Mouse (Mus musculus) midbrain, embryonic 13.5 days (tissue): ENCODE measurements at regions not wholly inside any gene's neighbourhood (a gene's known extent, or its start where the extent isn't known, plus 50 kb on each side); places are given as distances from the start of the nearest gene placed in this dataset.
A peak's percentile ranks its signal among the peaks of the same experiment; 100 is the strongest.

Experiments used
- ATAC-seq: fragments of 200-750 bp; cut with Nextera tagmentation; 2 replicates; pipeline ENCODE4 v1.8.0; 2017; ENCODE audit warnings: mild to moderate bottlenecking, moderate TSS enrichment, moderate library complexity
- H3K27ac ChIP-seq: fragments of 300-500 bp; sonication (generic); 2 replicates; pipeline ENCODE4 v1.5.1; 2015; ENCODE audit warnings: inconsistent platforms, mild to moderate bottlenecking, moderate library complexity
- H3K27me3 ChIP-seq: fragments of 300-500 bp; sonication (generic); 2 replicates; pipeline ENCODE4 v1.6.1; 2015; ENCODE audit warnings: mild to moderate bottlenecking, inconsistent platforms
- H3K36me3 ChIP-seq: fragments of 300-500 bp; sonication (generic); 2 replicates; pipeline ENCODE4 v1.6.1; 2015; ENCODE audit warnings: mild to moderate bottlenecking, inconsistent platforms
- H3K4me1 ChIP-seq: fragments of 300-500 bp; sonication (generic); replicated peaks from 2 replicates; pipeline ENCODE4 v1.6.1; 2015; ENCODE audit warnings: inconsistent platforms
- H3K4me2 ChIP-seq: fragments of 300-500 bp; sonication (generic); replicated peaks from 2 replicates; pipeline ENCODE4 v1.6.1; 2015; ENCODE audit warnings: moderate library complexity, mild to moderate bottlenecking, inconsistent platforms
- H3K4me3 ChIP-seq: fragments of 300-500 bp; sonication (generic); replicated peaks from 2 replicates; pipeline ENCODE4 v1.5.1; 2015; ENCODE audit warnings: mild to moderate bottlenecking, inconsistent platforms
- H3K9ac ChIP-seq: fragments of 300-500 bp; sonication (generic); replicated peaks from 2 replicates; pipeline ENCODE4 v1.6.1; 2015; ENCODE audit warnings: mild to moderate bottlenecking, inconsistent platforms
- H3K9me3 ChIP-seq: fragments of 300-500 bp; sonication (generic); 2 replicates; pipeline ENCODE4 v1.6.1; 2016; ENCODE audit warnings: mild to moderate bottlenecking, inconsistent platforms
- WGBS: fragments of 180-500 bp; shearing (Covaris S2); methylation state at CpG from one replicate; pipeline ENCODE4 v1.1.7; 2015; 5-methylcytosine and 5-hydroxymethylcytosine counted together

GRCm38 (mm10) chr12:27283964-27284363 is 58.4 kb downstream of the Sox11 start:
- 73% methylated on average over 6 of the region's 6 CpGs for WGBS
- Histone ChIP-seq H3K4me2 (no peak overlapping the region), H3K4me3 (no peak overlapping the region), H3K27me3 (no peaks in the 10 kb centered on the region), H3K9ac (no peak overlapping the region), H3K4me1 (peaks cover 12% of the 10 kb centered on the region), H3K36me3 (no peaks in the 10 kb centered on the region), H3K9me3 (no peaks in the 10 kb centered on the region), H3K27ac (no peak overlapping the region)
- ATAC-seq = no peak

DNA sequence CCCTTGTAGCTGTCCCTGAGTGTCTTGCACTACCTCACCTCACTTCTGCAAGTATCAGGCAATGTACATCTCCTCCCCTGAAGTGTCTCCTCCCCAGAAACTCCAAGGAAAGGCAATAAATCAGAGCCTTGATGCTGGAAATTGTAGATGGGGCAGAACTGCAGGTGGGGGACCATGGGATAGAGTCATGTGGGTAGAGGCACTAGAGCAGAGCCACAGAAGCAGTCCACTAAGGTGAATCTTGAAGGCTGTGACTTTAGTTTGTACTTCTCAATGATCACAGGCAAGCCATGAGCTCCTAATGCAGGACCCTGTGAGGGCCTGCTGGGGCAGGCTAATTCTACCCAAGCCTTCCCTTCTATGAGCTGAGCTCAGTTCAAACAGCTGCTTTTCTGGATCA is 80.4 kb downstream of the Sox11 start:
- H3K36me3 ChIP-seq = no peaks in the 10 kb centered on the region
- no peak overlapping the region for H3K9ac ChIP-seq
- ATAC-seq = no peak
- no peak overlapping the region for H3K27ac ChIP-seq
- H3K4me3 ChIP-seq = no peak overlapping the region
- H3K9me3 ChIP-seq = no peaks in the 10 kb centered on the region
- H3K4me2 ChIP-seq = no peak overlapping the region
- no peaks in the 10 kb centered on the region for H3K27me3 ChIP-seq
- no peaks in the 10 kb centered on the region for H3K4me1 ChIP-seq

DNA sequence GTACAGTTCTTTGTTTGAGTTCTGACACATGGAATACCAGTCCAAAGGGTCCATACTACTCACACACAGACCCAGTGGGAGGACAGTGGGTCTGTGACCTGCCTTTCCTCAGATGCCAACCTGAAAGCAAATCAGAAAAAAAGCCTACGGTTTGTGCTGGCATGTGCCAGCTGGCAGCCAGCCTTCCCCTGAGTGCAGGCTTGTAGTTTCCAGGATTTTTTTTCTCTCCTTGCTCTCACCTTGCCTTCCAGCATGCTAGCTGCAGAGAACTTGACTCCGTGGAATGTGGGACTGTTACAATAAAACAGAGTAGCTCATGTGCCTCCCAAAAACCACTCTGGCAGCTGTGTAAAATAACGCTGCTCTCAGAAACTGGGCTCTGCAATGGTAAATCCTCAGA is 88.2 kb downstream of the Sox11 start:
- H3K4me2 ChIP-seq = no peak overlapping the region
- H3K27ac ChIP-seq = no peak overlapping the region
- 77% methylated on average over 3 of the region's 3 CpGs for WGBS
- no peaks in the 10 kb centered on the region for H3K36me3 ChIP-seq
- no peaks in the 10 kb centered on the region for H3K9me3 ChIP-seq
- no peak for ATAC-seq
- H3K4me1 ChIP-seq = peaks cover 20% of the 10 kb centered on the region
- H3K9ac ChIP-seq = no peak overlapping the region
- H3K4me3 ChIP-seq = no peak overlapping the region
- H3K27me3 ChIP-seq = no peaks in the 10 kb centered on the region

DNA sequence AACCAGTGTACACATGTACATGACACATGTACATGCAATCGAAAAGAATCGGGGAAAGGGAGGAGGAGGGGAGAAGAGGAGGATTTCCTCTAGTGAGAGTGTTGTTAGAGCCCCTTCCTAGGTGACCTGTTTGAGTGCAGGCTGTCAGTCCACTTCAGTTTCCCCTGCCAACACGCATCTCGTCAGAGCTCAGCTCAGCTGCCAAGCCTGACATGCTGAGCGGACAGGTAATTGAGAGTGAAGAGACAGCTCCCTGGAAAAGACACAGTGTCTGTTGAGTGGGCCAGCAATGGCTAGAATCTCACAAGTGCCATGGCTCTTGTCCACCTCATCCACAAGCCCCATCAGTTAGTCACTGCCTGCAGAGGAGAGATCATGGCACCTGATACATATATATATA is 90.9 kb downstream of the Sox11 start:
- Histone ChIP-seq H3K9me3 (no peaks in the 10 kb centered on the region), H3K4me1 (peaks cover 40% of the 10 kb centered on the region), H3K27ac (no peak overlapping the region), H3K27me3 (no peaks in the 10 kb centered on the region), H3K4me3 (no peak overlapping the region), H3K36me3 (no peaks in the 10 kb centered on the region), H3K4me2 (no peak overlapping the region), H3K9ac (no peak overlapping the region)
- ATAC-seq = no peak
- WGBS = 80% methylated on average over 5 of the region's 5 CpGs

- Histone ChIP-seq H3K9me3 (no peaks in the 10 kb centered on the region), H3K4me1 (peaks cover 34% of the 10 kb centered on the region), H3K9ac (peak overlapping the region; percentile 11; the same call in 1 of the 2 replicates), H3K27me3 (no peaks in the 10 kb centered on the region), H3K27ac (peak overlapping the region; percentile 93), H3K36me3 (no peaks in the 10 kb centered on the region), H3K4me2 (peak overlapping the region; percentile 26), H3K4me3 (no peak overlapping the region)
- ATAC-seq = peak; percentile 92
- WGBS = 19% methylated on average over 3 of the region's 3 CpGs
Observed at GRCm38 (mm10) chr12:27248545-27248855, 93.9 kb downstream of the Sox11 start.

DNA sequence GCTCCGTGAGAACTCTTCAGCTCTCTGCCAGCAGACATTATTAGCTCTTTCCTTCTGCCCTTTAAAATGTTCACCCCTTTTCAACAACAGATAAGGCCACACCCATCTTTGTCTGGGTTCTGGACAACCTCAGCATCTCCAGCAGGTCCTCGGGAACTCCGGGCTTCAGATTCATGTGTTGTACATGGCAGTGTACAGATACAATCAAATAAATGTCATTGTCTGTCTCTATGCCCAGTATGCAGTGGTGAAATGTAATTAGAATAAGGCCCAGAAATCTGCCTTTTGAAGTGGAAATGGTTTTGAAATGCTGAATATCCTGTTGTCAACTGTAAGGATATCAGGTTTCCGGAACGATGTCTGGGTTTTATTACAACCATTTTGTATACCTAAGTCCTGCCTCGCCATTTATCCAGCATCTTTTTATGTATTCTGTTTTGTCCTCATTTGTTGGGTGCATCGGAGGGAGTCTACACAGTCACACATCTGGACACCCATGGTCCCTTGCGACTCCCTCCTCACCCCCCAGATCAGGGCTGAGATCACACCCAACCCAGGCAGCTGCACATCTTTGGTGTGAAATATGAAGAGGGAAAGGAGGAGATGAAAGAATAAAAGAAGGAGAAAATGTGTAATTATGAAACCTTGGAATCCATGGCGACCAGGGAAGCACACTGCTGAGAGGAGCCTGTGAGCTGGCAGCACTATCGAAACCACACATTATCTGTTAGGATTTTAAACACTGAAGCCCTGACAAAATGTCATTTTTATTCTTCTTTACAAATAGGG is 94.4 kb downstream of the Sox11 start:
- peak; percentile 89 for ATAC-seq
- no peaks in the 10 kb centered on the region for H3K9me3 ChIP-seq
- peak overlapping the region; percentile 26 for H3K4me2 ChIP-seq
- H3K4me1 ChIP-seq = peaks cover 34% of the 10 kb centered on the region
- WGBS = 30% methylated on average over 10 of the region's 10 CpGs
- peak overlapping the region; percentile 93 for H3K27ac ChIP-seq
- no peaks in the 10 kb centered on the region for H3K27me3 ChIP-seq
- no peaks in the 10 kb centered on the region for H3K36me3 ChIP-seq
- no peak overlapping the region for H3K4me3 ChIP-seq
- 0 out of 2 replicates have a peak overlapping the region, but pooled peaks have one; percentile 11 for H3K9ac ChIP-seq

DNA sequence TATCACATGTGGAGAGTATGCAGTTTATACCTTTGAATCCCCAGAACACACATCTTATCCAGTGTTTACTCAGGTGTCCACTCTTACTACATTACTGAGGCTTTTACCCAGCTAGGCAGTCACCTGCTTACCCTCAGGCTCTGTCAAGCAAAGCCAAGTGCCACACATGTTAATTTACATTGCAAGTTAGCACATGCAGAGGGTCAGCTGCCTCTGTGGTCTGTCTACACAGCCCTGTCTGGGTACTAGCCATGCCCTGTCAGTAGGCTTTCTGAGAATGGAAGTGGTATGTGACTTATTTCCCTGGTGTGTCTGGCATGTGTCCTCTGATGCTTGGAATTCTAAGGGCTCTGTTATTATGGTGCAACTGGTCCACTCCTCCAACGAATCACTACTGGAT is 106.6 kb downstream of the Sox11 start:
- 65% methylated on average over 1 of the region's 1 CpGs for WGBS
- Histone ChIP-seq H3K9me3 (no peaks in the 10 kb centered on the region), H3K4me1 (no peaks in the 10 kb centered on the region), H3K4me2 (no peak overlapping the region), H3K9ac (no peak overlapping the region), H3K36me3 (no peaks in the 10 kb centered on the region), H3K4me3 (no peak overlapping the region), H3K27me3 (no peaks in the 10 kb centered on the region), H3K27ac (no peak overlapping the region)
- no peak for ATAC-seq

GRCm38 (mm10) chr12:27221541-27221940 is 120.8 kb downstream of the Sox11 start:
- Histone ChIP-seq H3K27me3 (no peaks in the 10 kb centered on the region), H3K9me3 (no peaks in the 10 kb centered on the region), H3K9ac (no peak overlapping the region), H3K27ac (no peak overlapping the region), H3K4me3 (no peak overlapping the region), H3K36me3 (no peaks in the 10 kb centered on the region), H3K4me2 (no peak overlapping the region), H3K4me1 (no peaks in the 10 kb centered on the region)
- 92% methylated on average over 3 of the region's 3 CpGs for whole genome bisulfite sequencing
- no peak for ATAC-seq

DNA sequence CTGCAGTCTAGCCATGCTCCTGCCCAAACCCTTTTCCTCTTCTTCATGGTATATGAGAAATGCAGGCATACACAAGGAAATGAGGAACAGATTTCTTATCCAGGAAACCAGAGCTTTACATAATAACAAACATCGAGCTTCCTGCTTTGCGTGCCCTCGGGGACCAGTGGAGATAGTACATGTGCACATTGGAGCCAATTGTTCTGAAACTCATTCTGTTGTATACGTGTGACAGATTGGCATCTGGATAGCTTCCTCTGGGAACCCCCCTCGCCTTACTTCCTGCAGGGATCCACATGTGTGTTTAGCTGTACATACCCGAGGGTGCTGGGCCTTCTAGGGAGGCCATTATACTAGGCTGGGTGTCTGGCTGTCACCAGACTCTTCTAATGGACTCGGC is 141.2 kb downstream of the Sox11 start:
- ATAC-seq = no peak
- Histone ChIP-seq H3K36me3 (no peaks in the 10 kb centered on the region), H3K27ac (no peak overlapping the region), H3K9ac (no peak overlapping the region), H3K9me3 (no peaks in the 10 kb centered on the region), H3K4me1 (no peaks in the 10 kb centered on the region), H3K4me2 (no peak overlapping the region), H3K4me3 (no peak overlapping the region), H3K27me3 (no peaks in the 10 kb centered on the region)
- 83% methylated on average over 7 of the region's 7 CpGs for whole genome bisulfite sequencing

DNA sequence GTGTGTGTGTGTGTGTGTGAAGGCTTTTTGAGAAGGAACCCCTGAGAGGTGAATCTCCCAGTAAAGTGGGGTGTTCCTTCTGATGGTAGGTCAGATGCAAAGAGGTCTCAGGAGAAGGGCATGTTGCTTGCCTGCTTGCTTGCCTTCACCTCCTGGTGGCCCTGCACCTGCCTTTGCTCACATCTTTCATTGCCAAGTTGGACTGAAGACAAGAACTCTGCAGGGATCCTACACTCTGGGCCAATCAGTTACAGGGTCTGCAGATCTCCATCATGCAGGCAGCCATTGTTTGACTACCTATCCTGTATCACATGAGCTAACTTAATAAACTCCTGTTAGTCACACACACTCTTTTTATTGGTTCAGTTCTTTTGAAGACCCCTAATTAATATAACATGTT is 148.4 kb downstream of the Sox11 start:
- Histone ChIP-seq H3K36me3 (no peaks in the 10 kb centered on the region), H3K4me2 (no peak overlapping the region), H3K9me3 (no peaks in the 10 kb centered on the region), H3K9ac (no peak overlapping the region), H3K4me1 (no peaks in the 10 kb centered on the region), H3K27ac (no peak overlapping the region), H3K27me3 (no peaks in the 10 kb centered on the region), H3K4me3 (no peak overlapping the region)
- ATAC-seq = no peak

DNA sequence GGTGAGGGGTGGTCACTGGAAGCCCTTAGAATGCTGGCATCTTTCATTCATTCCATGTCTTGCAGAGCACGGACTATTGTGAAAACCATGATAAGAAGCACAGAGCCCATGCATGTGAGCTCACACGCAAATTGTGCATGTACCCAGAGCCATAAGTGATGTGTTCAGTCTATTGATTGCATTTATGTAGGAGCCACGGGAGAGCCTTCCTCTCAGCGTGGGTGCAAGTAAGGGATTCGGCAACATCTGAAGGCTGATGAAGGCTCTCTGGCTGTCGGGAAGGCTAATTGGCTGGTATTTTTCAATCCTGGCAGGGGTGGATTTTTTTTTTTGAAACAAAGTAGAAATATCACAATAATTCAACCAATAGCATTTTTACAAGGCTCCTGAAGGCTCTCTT is 150.5 kb downstream of the Sox11 start:
- no peaks in the 10 kb centered on the region for H3K9me3 ChIP-seq
- H3K4me3 ChIP-seq = no peak overlapping the region
- no peaks in the 10 kb centered on the region for H3K27me3 ChIP-seq
- H3K27ac ChIP-seq = 0 out of 2 replicates have a peak overlapping the region, but pooled peaks have one; percentile 35
- no peaks in the 10 kb centered on the region for H3K36me3 ChIP-seq
- no peak for ATAC-seq
- no peaks in the 10 kb centered on the region for H3K4me1 ChIP-seq
- H3K4me2 ChIP-seq = no peak overlapping the region
- WGBS = 76% methylated on average over 6 of the region's 6 CpGs
- no peak overlapping the region for H3K9ac ChIP-seq

DNA sequence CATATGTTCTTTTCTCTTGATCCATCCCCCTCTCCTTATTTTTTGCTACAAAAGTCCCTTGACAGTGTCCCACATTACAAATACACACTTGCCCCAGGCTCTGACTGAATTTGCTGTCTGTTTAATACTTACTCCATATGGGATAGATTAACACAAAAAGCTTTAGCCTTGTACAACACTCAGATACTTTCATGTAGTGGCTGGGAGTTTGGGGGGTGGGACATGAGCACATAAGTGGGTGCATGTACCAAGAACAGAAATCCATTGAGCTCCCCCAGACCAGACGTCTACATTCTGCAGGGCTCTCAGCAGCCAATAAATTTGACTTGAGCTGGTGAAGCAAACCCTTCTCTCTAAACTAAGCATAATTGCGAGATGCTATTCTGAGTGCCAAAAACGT is 154.9 kb downstream of the Sox11 start:
- Histone ChIP-seq H3K9me3 (no peaks in the 10 kb centered on the region), H3K9ac (no peak overlapping the region), H3K36me3 (no peaks in the 10 kb centered on the region), H3K4me2 (no peak overlapping the region), H3K4me1 (peaks cover 19% of the 10 kb centered on the region), H3K4me3 (no peak overlapping the region), H3K27ac (no peak overlapping the region), H3K27me3 (no peaks in the 10 kb centered on the region)
- no peak for ATAC-seq
- 79% methylated on average over 3 of the region's 3 CpGs for WGBS
